Mouse (Mus musculus) CD4-positive helper T cell, adult 2 months (primary cell): ENCODE measurements at regions not wholly inside any gene's neighbourhood (a gene's known extent, or its start where the extent isn't known, plus 50 kb on each side); places are given as distances from the start of the nearest gene placed in this dataset.
A peak's percentile ranks its signal among the peaks of the same experiment; 100 is the strongest.
"Not testable (repeated sequence)": the region's sequence is repeated elsewhere in the genome, so short reads cannot be mapped to it uniquely, and the experiment has no call there.

ENCODE experiments used
- DNase-seq: peaks from one replicate; pipeline ENCODE4 v3.0.0-alpha.2; 2012; ENCODE audit warnings: low read depth, missing footprints, low spot score

DNA sequence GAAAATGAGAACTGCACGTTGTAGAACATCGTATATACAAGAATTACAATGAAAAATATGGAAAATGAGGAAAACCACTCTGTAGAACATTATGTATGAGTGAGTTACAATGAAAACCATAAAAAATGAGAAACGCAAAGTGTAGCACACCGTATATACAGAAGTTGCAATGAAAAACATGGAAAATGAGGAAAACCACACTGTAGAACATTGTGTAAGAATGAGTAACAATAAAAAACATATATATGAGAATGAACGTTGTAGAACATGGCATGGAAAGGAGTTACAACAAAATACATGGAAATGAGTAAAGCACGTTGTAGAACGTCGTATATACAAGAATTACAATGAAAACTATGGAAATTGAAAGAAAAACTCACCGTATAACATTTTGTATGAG lies 378.6 kb downstream of the Gm3376 start:
- peak; percentile 50 for DNase-seq

DNA sequence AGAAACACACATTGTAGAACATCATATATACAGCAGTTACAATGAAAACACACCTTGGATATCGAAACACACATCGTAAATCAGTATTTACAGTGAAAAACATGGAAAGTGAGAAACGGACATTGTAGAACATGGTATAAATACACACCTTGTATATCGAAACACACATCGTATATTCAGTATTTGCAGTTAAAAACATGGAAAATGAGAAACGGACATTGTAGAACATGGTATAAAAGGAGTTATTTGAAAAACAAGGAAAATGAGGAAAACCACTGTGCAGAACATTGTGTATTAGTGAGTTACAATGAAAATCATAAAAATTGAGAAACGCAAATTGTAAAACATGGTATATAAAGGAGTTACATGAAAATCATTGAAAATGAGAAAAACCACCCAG lies 379.2 kb downstream of the Gm3376 start:
- DNase-seq = not testable (repeated sequence)

DNA sequence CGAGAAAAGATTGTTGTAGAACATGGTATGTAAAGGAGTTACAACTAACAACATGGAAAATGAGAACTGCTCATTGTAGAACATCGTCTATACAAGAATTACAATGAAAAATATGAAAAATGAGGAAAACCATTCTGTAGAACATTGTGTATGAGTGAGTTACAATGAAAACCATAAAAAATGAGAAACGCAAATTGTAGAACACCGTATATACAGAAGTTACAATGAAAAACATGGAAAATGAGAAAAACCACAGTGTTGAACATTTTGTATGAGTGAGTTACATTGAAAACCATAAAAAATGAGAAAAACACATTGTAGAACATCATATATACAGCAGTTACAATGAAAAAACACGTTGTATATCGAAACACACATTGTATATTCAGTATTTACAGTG lies 381.5 kb downstream of the Gm3376 start:
- not testable (repeated sequence) for DNase-seq

DNA sequence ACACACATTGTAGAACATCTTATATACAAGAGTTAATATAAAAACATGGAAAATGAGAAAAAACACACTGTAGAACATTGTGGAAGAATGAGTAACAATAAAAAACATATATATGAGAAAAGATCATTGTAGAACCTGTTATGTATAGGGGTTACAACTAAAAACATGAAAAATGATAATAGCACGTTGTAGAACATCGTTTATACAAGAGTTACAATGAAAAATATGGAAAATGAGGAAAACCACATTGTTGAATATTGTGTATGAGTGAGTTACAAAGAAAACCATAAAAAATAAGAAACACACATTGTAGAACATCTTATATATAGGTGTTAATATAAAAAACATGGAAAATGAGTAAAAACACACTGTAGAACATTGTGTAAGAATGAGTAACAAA lies 388.9 kb downstream of the Gm3376 start:
- no peak for DNase-seq
